Mouse (Mus musculus) spleen, postnatal 4 days (tissue): ENCODE data around the gene Add1.
A peak's percentile ranks its signal among the peaks of the same experiment; 100 is the strongest.

Source experiments
- DNase-seq, 2 experiments: peaks; one replicate each; pipeline ENCODE4 v3.0.0; 2022; ENCODE audit warnings: low spot score in 2 of 2

The Add1 gene

DNA sequence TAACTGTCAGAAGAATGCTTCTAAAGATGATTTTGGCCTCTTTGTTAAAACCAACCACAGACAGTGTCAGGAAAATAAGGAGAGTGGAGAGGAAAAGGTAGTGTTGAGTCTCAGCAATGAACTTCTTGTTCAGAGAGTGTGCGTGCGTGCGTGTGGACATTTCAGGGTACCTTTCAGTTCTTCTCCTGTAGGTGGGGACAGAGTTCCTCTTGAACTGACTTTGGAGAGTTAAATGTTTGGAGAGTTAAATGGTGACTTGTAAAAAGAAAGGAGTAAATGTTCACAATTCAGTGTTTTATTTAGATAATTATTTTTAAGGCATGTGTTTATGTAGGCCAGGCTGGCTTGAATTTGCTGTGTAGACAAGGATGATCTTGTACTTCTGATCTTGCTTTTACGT is 96.8 kb downstream of the Add1 start:
- peak in 1 of 2 experiments; percentile 50 for DNase-seq
